Mouse (Mus musculus): ENCODE data around the gene Mvk. TPM values are rescaled to one million over a fixed set of nuclear protein-coding genes. Genes with fewer than 3 reads are reported as not detected.

Mvk gene
- polyA plus RNA-seq, 1 experiment from 2014 or later: 76.9 TPM

Small RNA genes lying within 50 kb of the gene (microRNA-seq; reads per million reads assigned to microRNA genes)
- not detected for gene Mir7027

Other genes starting within 250 kb of the Mvk start
- gene Foxn4, start 170.5 kb upstream of the Mvk start, polyA plus RNA-seq (2014; fragmentation: Nextera tagmentation; extraction: Ambion mirVana): 0.24 and 0.56 TPM in 2 replicates
- gene Myo1h, start 155.1 kb upstream of the Mvk start, polyA plus RNA-seq (2014; fragmentation: Nextera tagmentation; extraction: Ambion mirVana): 0.64 TPM in 2 replicates
- 60.9 and 67.9 TPM in 2 replicates for gene Kctd10, start 63.8 kb upstream of the Mvk start, polyA plus RNA-seq (2014; fragmentation: Nextera tagmentation; extraction: Ambion mirVana)
- gene Ube3b, start 63.7 kb upstream of the Mvk start, polyA plus RNA-seq (2014; fragmentation: Nextera tagmentation; extraction: Ambion mirVana): 45.9 and 48.2 TPM in 2 replicates
- 30.7 and 30.8 TPM in 2 replicates for gene Mmab, start 209 bp upstream of the Mvk start, polyA plus RNA-seq (2014; fragmentation: Nextera tagmentation; extraction: Ambion mirVana)
- gene Fam222a, start 123.7 kb downstream of the Mvk start, polyA plus RNA-seq (2014; fragmentation: Nextera tagmentation; extraction: Ambion mirVana): 6.6 and 6.7 TPM in 2 replicates
- gene Trpv4, start 214.2 kb downstream of the Mvk start, polyA plus RNA-seq (2014; fragmentation: Nextera tagmentation; extraction: Ambion mirVana): 1.1 and 1.4 TPM in 2 replicates
- gene Gltp, start 246.7 kb downstream of the Mvk start, polyA plus RNA-seq (2014; fragmentation: Nextera tagmentation; extraction: Ambion mirVana): 33.7 and 38.9 TPM in 2 replicates

Data from hindbrain, embryonic 14.5 days (tissue).